Mouse (Mus musculus) heart, embryonic 15.5 days (tissue): ENCODE measurements around the gene Knstrn. TPM values are rescaled to one million over a fixed set of nuclear protein-coding genes. Genes with fewer than 3 reads are reported as not detected.

Experiments
- ATAC-seq: fragments of 200-750 bp; cut with Nextera tagmentation; replicated peaks from 2 replicates; pipeline ENCODE4 v1.8.0; 2017; ENCODE audit warnings: low read depth, moderate TSS enrichment; ENCODE audit not compliant: insufficient number of reproducible peaks, insufficient read depth, low FRiP score
- H3K27ac ChIP-seq: fragments of 300-500 bp; sonication (generic); 2 replicates; pipeline ENCODE4 v1.5.1; 2015; ENCODE audit warnings: mild to moderate bottlenecking, inconsistent platforms
- H3K27me3 ChIP-seq: fragments of 300-500 bp; sonication (generic); 2 replicates; pipeline ENCODE4 v1.6.1; 2015; ENCODE audit warnings: inconsistent platforms
- H3K36me3 ChIP-seq: fragments of 300-500 bp; sonication (generic); 2 replicates; pipeline ENCODE4 v1.6.1; 2015; ENCODE audit warnings: mild to moderate bottlenecking, inconsistent platforms
- H3K4me1 ChIP-seq: fragments of 300-500 bp; sonication (generic); replicated peaks from 2 replicates; pipeline ENCODE4 v1.6.1; 2015; ENCODE audit warnings: inconsistent platforms
- H3K4me2 ChIP-seq: fragments of 300-500 bp; sonication (generic); 2 replicates; pipeline ENCODE4 v1.6.1; 2015; ENCODE audit warnings: inconsistent platforms, mild to moderate bottlenecking, moderate library complexity
- H3K4me3 ChIP-seq: fragments of 300-500 bp; sonication (generic); 2 replicates; pipeline ENCODE4 v1.5.1; 2015; ENCODE audit warnings: mild to moderate bottlenecking, inconsistent platforms
- H3K9ac ChIP-seq: fragments of 300-500 bp; sonication (generic); 2 replicates; pipeline ENCODE4 v1.6.1; 2015; ENCODE audit warnings: mild to moderate bottlenecking, inconsistent platforms
- H3K9me3 ChIP-seq: fragments of 300-500 bp; sonication (generic); replicated peaks from 2 replicates; pipeline ENCODE4 v1.6.1; 2016; ENCODE audit warnings: inconsistent platforms
- WGBS: fragments of 180-500 bp; shearing (Covaris S2); methylation state at CpG from one replicate; pipeline ENCODE4 v1.1.7; 2015; ENCODE audit warnings: mixed read lengths; 5-methylcytosine and 5-hydroxymethylcytosine counted together
- polyA plus RNA-seq: library from polyadenylated mRNA; unstranded; fragments of >200 nt; fragmentation: Nextera tagmentation; extraction: Ambion mirVana; gene quantifications from 2 replicates; pipeline ENCODE4 v1.2.1, GENCODE M21; 2015

The Knstrn gene
- polyA plus RNA-seq, 1 experiment from 2014 or later = 92.2 TPM

- no peaks in the 10 kb centered on the region for H3K9me3 ChIP-seq
- H3K4me1 ChIP-seq = 0 out of 2 replicates have a peak, but pooled peaks cover 4% of the 10 kb centered on the region
- no peak overlapping the region for H3K4me2 ChIP-seq
- no peak overlapping the region for H3K9ac ChIP-seq
- H3K27ac ChIP-seq = no peak overlapping the region
- H3K4me3 ChIP-seq = no peak overlapping the region
- WGBS = 90% methylated on average over 6 of the region's 6 CpGs
- ATAC-seq = no peak
- H3K36me3 ChIP-seq = peaks cover 49% of the 10 kb centered on the region
- no peaks in the 10 kb centered on the region for H3K27me3 ChIP-seq
Measured at GRCm38 (mm10) chr2:118834061-118834460, 20.3 kb downstream of the Knstrn start.

GRCm38 (mm10) chr2:118835115-118835514, 21.3 kb downstream of the Knstrn start:
- ATAC-seq = no peak
- Histone ChIP-seq H3K27me3 (no peaks in the 10 kb centered on the region), H3K4me2 (no peak overlapping the region), H3K9me3 (no peaks in the 10 kb centered on the region), H3K36me3 (peaks cover 39% of the 10 kb centered on the region), H3K9ac (no peak overlapping the region), H3K27ac (no peak overlapping the region), H3K4me3 (no peak overlapping the region), H3K4me1 (0 out of 2 replicates have a peak, but pooled peaks cover 4% of the 10 kb centered on the region)
- WGBS = 41% methylated on average over 6 of the region's 6 CpGs

GRCm38 (mm10) chr2:118838330-118838729, 24.5 kb downstream of the Knstrn start:
- peaks cover 20% of the 10 kb centered on the region; the same call in 1 of the 2 replicates for H3K36me3 ChIP-seq

GRCm38 (mm10) chr2:118841186-118841585, 27.4 kb downstream of the Knstrn start:
- no peaks in the 10 kb centered on the region for H3K9me3 ChIP-seq
- ATAC-seq = no peak
- peaks cover 4% of the 10 kb centered on the region; the same call in 1 of the 2 replicates for H3K4me1 ChIP-seq
- no peaks in the 10 kb centered on the region for H3K36me3 ChIP-seq
- H3K9ac ChIP-seq = no peak overlapping the region
- H3K27me3 ChIP-seq = no peaks in the 10 kb centered on the region
- no peak overlapping the region for H3K4me2 ChIP-seq
- no peak overlapping the region for H3K4me3 ChIP-seq
- 72% methylated on average over 5 of the region's 5 CpGs for WGBS
- no peak overlapping the region for H3K27ac ChIP-seq

More at GRCm38 (mm10) chr2:118838330-118838729, 24.5 kb downstream of the Knstrn start:
- WGBS = 37% methylated on average over 5 of the region's 5 CpGs
- Histone ChIP-seq H3K4me3 (no peak overlapping the region), H3K4me2 (no peak overlapping the region), H3K27me3 (no peaks in the 10 kb centered on the region), H3K9ac (no peak overlapping the region), H3K27ac (no peak overlapping the region), H3K9me3 (no peaks in the 10 kb centered on the region), H3K4me1 (0 out of 2 replicates have a peak, but pooled peaks cover 4% of the 10 kb centered on the region)
- ATAC-seq = no peak

- H3K4me1 ChIP-seq = peaks cover 6% of the 10 kb centered on the region; the same call in 1 of the 2 replicates
Measured at GRCm38 (mm10) chr2:118841774-118842173, 28.0 kb downstream of the Knstrn start.

GRCm38 (mm10) chr2:118844427-118844826, 30.6 kb downstream of the Knstrn start:
- peaks cover 4% of the 10 kb centered on the region; the same call in 1 of the 2 replicates for H3K4me1 ChIP-seq
- no peak for ATAC-seq

More at GRCm38 (mm10) chr2:118841774-118842173, 28.0 kb downstream of the Knstrn start:
- Histone ChIP-seq H3K36me3 (no peaks in the 10 kb centered on the region), H3K27ac (no peak overlapping the region), H3K4me3 (no peak overlapping the region), H3K27me3 (no peaks in the 10 kb centered on the region), H3K4me2 (no peak overlapping the region), H3K9me3 (no peaks in the 10 kb centered on the region), H3K9ac (no peak overlapping the region)
- WGBS = 75% methylated on average over 4 of the region's 4 CpGs
- ATAC-seq = no peak

GRCm38 (mm10) chr2:118846246-118846645, 32.4 kb downstream of the Knstrn start:
- H3K9ac ChIP-seq = no peak overlapping the region
- ATAC-seq = no peak
- H3K4me1 ChIP-seq = peaks cover 4% of the 10 kb centered on the region; the same call in 1 of the 2 replicates
- 44% methylated on average over 7 of the region's 7 CpGs for WGBS
- H3K9me3 ChIP-seq = no peaks in the 10 kb centered on the region
- no peak overlapping the region for H3K4me2 ChIP-seq
- no peaks in the 10 kb centered on the region for H3K27me3 ChIP-seq
- no peak overlapping the region for H3K4me3 ChIP-seq
- no peak overlapping the region for H3K27ac ChIP-seq
- no peaks in the 10 kb centered on the region for H3K36me3 ChIP-seq

More at GRCm38 (mm10) chr2:118844427-118844826, 30.6 kb downstream of the Knstrn start:
- Histone ChIP-seq H3K9me3 (no peaks in the 10 kb centered on the region), H3K4me2 (no peak overlapping the region), H3K9ac (no peak overlapping the region), H3K27me3 (no peaks in the 10 kb centered on the region), H3K27ac (no peak overlapping the region), H3K36me3 (no peaks in the 10 kb centered on the region), H3K4me3 (no peak overlapping the region)
- WGBS = 69% methylated on average over 3 of the region's 3 CpGs

- Histone ChIP-seq H3K27me3 (no peaks in the 10 kb centered on the region), H3K4me1 (no peaks in the 10 kb centered on the region), H3K27ac (no peak overlapping the region), H3K4me2 (no peak overlapping the region), H3K9me3 (no peaks in the 10 kb centered on the region), H3K4me3 (no peak overlapping the region), H3K9ac (no peak overlapping the region), H3K36me3 (no peaks in the 10 kb centered on the region)
- WGBS = 27% methylated on average over 3 of the region's 3 CpGs
- no peak for ATAC-seq
Measured at GRCm38 (mm10) chr2:118851756-118852155, 38.0 kb downstream of the Knstrn start.

- no peaks in the 10 kb centered on the region for H3K27me3 ChIP-seq
- H3K27ac ChIP-seq = peak within 1 kb of the TSS; percentile 68
- H3K9ac ChIP-seq = peak within 1 kb of the TSS; percentile 61
- H3K9me3 ChIP-seq = no peaks in the 10 kb centered on the region
- peak within 1 kb of the TSS; percentile 66 for H3K4me3 ChIP-seq
- WGBS = under 1% methylated on average over 34 of the region's 34 CpGs
- peak; percentile 99 for ATAC-seq
- H3K4me2 ChIP-seq = peak within 1 kb of the TSS; percentile 68
- peaks cover 9% of the 10 kb centered on the region for H3K4me1 ChIP-seq
- H3K36me3 ChIP-seq = no peaks in the 10 kb centered on the region
Measured at GRCm38 (mm10) chr2:118861454-118862339, 47.9 kb downstream of the Knstrn start, which contains the start of gene Ivd. TSS of gene Ivd (plus strand) at chr2:118861954.

- H3K27me3 ChIP-seq = no peaks in the 10 kb centered on the region
Measured at GRCm38 (mm10) chr2:118862340-118862675, 48.5 kb downstream of the Knstrn start.

GRCm38 (mm10) chr2:118870601-118871000, 56.8 kb downstream of the Knstrn start:
- H3K9ac ChIP-seq = no peak overlapping the region
- H3K27ac ChIP-seq = no peak overlapping the region
- 78% methylated on average over 3 of the region's 3 CpGs for WGBS
- no peak for ATAC-seq
- H3K36me3 ChIP-seq = peaks cover 6% of the 10 kb centered on the region
- H3K9me3 ChIP-seq = no peaks in the 10 kb centered on the region
- H3K4me3 ChIP-seq = no peak overlapping the region
- no peak overlapping the region for H3K4me2 ChIP-seq
- H3K27me3 ChIP-seq = no peaks in the 10 kb centered on the region
- peaks cover 21% of the 10 kb centered on the region for H3K4me1 ChIP-seq

More at GRCm38 (mm10) chr2:118862340-118862675, 48.5 kb downstream of the Knstrn start:
- ATAC-seq = no peak
- peaks cover 9% of the 10 kb centered on the region for H3K4me1 ChIP-seq
- 41% methylated on average over 3 of the region's 3 CpGs for WGBS
- peak overlapping the region; percentile 68 for H3K4me2 ChIP-seq
- H3K4me3 ChIP-seq = peak overlapping the region; percentile 66
- H3K9me3 ChIP-seq = no peaks in the 10 kb centered on the region
- H3K36me3 ChIP-seq = no peaks in the 10 kb centered on the region
- H3K27ac ChIP-seq = peak overlapping the region; percentile 68
- peak overlapping the region; percentile 61 for H3K9ac ChIP-seq
